Mouse (Mus musculus) limb, embryonic 15.5 days (tissue): Measurements from ENCODE around the gene Pde10a. TPM values are rescaled to one million over a fixed set of nuclear protein-coding genes. Genes with fewer than 3 reads are reported as not detected.
"Not testable (repeated sequence)": the region's sequence is repeated elsewhere in the genome, so short reads cannot be mapped to it uniquely, and the experiment has no call there.

Experiments used
- ATAC-seq: fragments of 200-750 bp; cut with Nextera tagmentation; 2 replicates; pipeline ENCODE4 v1.8.0; 2017; ENCODE audit warnings: low read depth, moderate TSS enrichment; ENCODE audit not compliant: insufficient number of reproducible peaks, low FRiP score, low TSS enrichment
- H3K27ac ChIP-seq: fragments of 300-500 bp; sonication (generic); 2 replicates; pipeline ENCODE4 v1.5.1; 2015; ENCODE audit warnings: moderate library complexity, mild to moderate bottlenecking, inconsistent platforms
- H3K27me3 ChIP-seq: fragments of 300-500 bp; sonication (generic); 2 replicates; pipeline ENCODE4 v1.6.1; 2015; ENCODE audit warnings: inconsistent platforms
- H3K36me3 ChIP-seq: fragments of 300-500 bp; sonication (generic); 2 replicates; pipeline ENCODE4 v1.6.1; 2015; ENCODE audit warnings: inconsistent platforms
- H3K4me1 ChIP-seq: fragments of 300-500 bp; sonication (generic); 2 replicates; pipeline ENCODE4 v1.6.1; 2015; ENCODE audit warnings: inconsistent platforms
- H3K4me2 ChIP-seq: fragments of 300-500 bp; sonication (generic); 2 replicates; pipeline ENCODE4 v1.6.1; 2015; ENCODE audit warnings: mild to moderate bottlenecking, inconsistent platforms
- H3K4me3 ChIP-seq: fragments of 300-500 bp; sonication (generic); 2 replicates; pipeline ENCODE4 v1.5.1; 2015; ENCODE audit warnings: mild to moderate bottlenecking, inconsistent platforms
- H3K9ac ChIP-seq: fragments of 300-500 bp; sonication (generic); 2 replicates; pipeline ENCODE4 v1.6.1; 2015; ENCODE audit warnings: inconsistent platforms
- H3K9me3 ChIP-seq: fragments of 300-500 bp; sonication (generic); 2 replicates; pipeline ENCODE4 v1.6.1; 2016; ENCODE audit warnings: inconsistent platforms
- WGBS: fragments of 180-500 bp; shearing (Covaris S2); methylation state at CpG from one replicate; pipeline ENCODE4 v1.1.7; 2015; 5-methylcytosine and 5-hydroxymethylcytosine counted together
- polyA plus RNA-seq: library from polyadenylated mRNA; unstranded; fragments of >200 nt; fragmentation: Nextera tagmentation; extraction: Ambion mirVana; gene quantifications from 2 replicates; pipeline ENCODE4 v1.2.1, GENCODE M21; 2015

Pde10a gene
- polyA plus RNA-seq, 1 experiment from 2014 or later, result 3.1 TPM

DNA sequence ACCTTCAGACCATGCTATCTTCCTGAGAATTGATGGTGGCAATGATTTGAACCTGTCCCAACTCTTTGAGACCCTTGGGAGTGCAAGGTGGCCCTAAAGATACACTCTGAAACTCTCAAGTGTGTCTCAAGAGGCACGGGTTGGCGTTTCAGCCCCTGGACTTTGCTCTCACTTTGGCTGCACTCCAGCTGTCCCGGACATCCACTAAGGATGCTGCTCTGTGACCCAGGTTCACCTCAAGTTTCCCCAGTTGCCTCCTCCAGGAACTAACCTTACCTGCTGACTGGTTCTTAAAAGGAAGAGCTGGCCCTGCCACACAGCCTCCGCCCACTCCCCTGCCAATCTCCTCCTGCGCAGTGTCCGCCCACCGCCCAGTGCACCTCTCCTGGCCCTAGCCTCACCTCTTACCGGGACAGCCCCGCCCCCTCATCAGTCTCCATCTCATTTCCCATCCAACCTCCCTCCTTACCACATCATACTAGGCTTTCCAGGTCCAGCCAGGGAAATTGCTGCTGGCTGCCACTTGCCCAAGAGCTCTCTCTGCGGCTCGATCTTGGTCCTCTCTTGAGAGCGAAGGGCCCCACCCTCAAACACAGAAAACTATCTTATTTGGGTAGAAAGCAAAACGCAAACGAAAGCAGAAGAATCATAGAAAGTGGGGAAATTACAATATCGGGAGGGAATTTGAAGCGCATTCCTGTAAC is 133.7 kb downstream of the Pde10a start:
- ATAC-seq, result no peak
- Histone ChIP-seq H3K4me1 (no peaks in the 10 kb centered on the region), H3K36me3 (no peaks in the 10 kb centered on the region), H3K27me3 (no peaks in the 10 kb centered on the region), H3K4me3 (no peak overlapping the region), H3K4me2 (no peak overlapping the region), H3K27ac (no peak overlapping the region), H3K9me3 (no peaks in the 10 kb centered on the region), H3K9ac (no peak overlapping the region)
- 55% methylated on average over 16 of the region's 16 CpGs for WGBS

DNA sequence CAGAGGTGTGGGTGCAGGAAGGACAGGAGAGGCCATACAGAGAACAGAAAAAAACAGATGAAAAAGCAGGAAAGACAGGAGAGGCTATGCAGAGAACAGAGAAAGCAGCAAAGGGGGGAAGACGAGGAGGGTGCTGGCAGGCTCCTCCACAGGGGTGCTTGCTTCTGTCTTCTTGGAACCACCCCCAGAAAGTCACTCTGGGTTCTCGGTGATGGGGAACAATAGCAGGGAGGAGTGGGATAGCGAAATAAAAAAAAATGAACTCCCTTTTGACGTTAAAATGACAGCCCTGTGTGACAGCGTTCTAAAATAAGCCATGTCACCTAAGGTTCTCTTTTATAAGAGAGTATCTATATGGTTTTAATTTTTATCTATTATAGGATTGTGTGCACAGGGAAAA is 141.7 kb downstream of the Pde10a start:
- Histone ChIP-seq H3K4me3 (no peak overlapping the region), H3K27ac (no peak overlapping the region), H3K36me3 (no peaks in the 10 kb centered on the region), H3K4me1 (no peaks in the 10 kb centered on the region), H3K9me3 (no peaks in the 10 kb centered on the region), H3K4me2 (no peak overlapping the region), H3K9ac (no peak overlapping the region), H3K27me3 (no peaks in the 10 kb centered on the region)
- no peak for ATAC-seq
- 68% methylated on average over 5 of the region's 5 CpGs for WGBS

GRCm38 (mm10) chr17:8674651-8675050 is 149.5 kb downstream of the Pde10a start:
- ATAC-seq, result no peak
- H3K36me3 ChIP-seq, result no peaks in the 10 kb centered on the region
- no peaks in the 10 kb centered on the region for H3K4me1 ChIP-seq
- no peaks in the 10 kb centered on the region for H3K27me3 ChIP-seq
- 80% methylated on average over 2 of the region's 2 CpGs for whole genome bisulfite sequencing
- H3K27ac ChIP-seq, result no peak overlapping the region
- H3K9me3 ChIP-seq, result no peaks in the 10 kb centered on the region
- no peak overlapping the region for H3K4me3 ChIP-seq
- H3K4me2 ChIP-seq, result no peak overlapping the region
- no peak overlapping the region for H3K9ac ChIP-seq

- no peak overlapping the region for H3K4me3 ChIP-seq
- H3K36me3 ChIP-seq, result no peaks in the 10 kb centered on the region
- no peak overlapping the region for H3K9ac ChIP-seq
- H3K4me1 ChIP-seq, result no peaks in the 10 kb centered on the region
- H3K27ac ChIP-seq, result no peak overlapping the region
- 69% methylated on average over 7 of the region's 7 CpGs for WGBS
- no peaks in the 10 kb centered on the region for H3K27me3 ChIP-seq
- no peaks in the 10 kb centered on the region for H3K9me3 ChIP-seq
- ATAC-seq, result no peak
- no peak overlapping the region for H3K4me2 ChIP-seq
These were observed 161.2 kb downstream of the Pde10a start for GRCm38 (mm10) chr17:8686356-8686755.

GRCm38 (mm10) chr17:8688096-8688495 is 162.9 kb downstream of the Pde10a start:
- Histone ChIP-seq H3K4me2 (no peak overlapping the region), H3K4me1 (no peaks in the 10 kb centered on the region), H3K27ac (no peak overlapping the region), H3K4me3 (no peak overlapping the region), H3K27me3 (no peaks in the 10 kb centered on the region), H3K36me3 (no peaks in the 10 kb centered on the region), H3K9ac (no peak overlapping the region), H3K9me3 (no peaks in the 10 kb centered on the region)
- no peak for ATAC-seq
- 58% methylated on average over 3 of the region's 3 CpGs for WGBS

GRCm38 (mm10) chr17:8698265-8698664 is 173.1 kb downstream of the Pde10a start:
- H3K4me1 ChIP-seq, result no peaks in the 10 kb centered on the region
- no peak overlapping the region for H3K4me3 ChIP-seq
- H3K27ac ChIP-seq, result no peak overlapping the region
- H3K27me3 ChIP-seq, result no peaks in the 10 kb centered on the region
- no peak for ATAC-seq
- no peak overlapping the region for H3K4me2 ChIP-seq
- no peaks in the 10 kb centered on the region for H3K36me3 ChIP-seq
- H3K9ac ChIP-seq, result no peak overlapping the region
- 60% methylated on average over 1 of the region's 1 CpGs for WGBS
- H3K9me3 ChIP-seq, result no peaks in the 10 kb centered on the region

DNA sequence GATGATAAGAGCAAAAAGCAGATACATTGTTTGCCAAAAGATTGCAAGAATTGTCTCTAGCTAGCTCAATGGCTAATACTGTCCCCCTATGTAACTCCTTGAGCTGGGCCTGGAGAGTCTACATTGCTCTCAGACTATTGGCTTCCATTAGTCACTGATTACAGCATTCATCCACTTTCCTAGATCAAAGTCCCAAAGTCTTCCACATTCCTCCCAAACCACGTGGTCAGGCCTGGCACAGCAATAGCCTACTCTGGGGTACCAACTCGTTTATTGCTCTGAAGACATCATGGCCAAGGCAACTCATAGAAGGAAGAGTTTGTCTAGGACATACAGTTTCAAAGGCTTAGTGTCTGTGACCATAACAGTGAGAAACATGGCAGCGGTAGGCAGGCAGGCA is 173.6 kb downstream of the Pde10a start:
- no peak overlapping the region for H3K4me2 ChIP-seq
- no peak for ATAC-seq
- no peak overlapping the region for H3K9ac ChIP-seq
- H3K27me3 ChIP-seq, result no peaks in the 10 kb centered on the region
- H3K4me1 ChIP-seq, result no peaks in the 10 kb centered on the region
- H3K9me3 ChIP-seq, result no peaks in the 10 kb centered on the region
- H3K4me3 ChIP-seq, result no peak overlapping the region
- no peaks in the 10 kb centered on the region for H3K36me3 ChIP-seq
- 81% methylated on average over 3 of the region's 3 CpGs for WGBS
- H3K27ac ChIP-seq, result no peak overlapping the region

DNA sequence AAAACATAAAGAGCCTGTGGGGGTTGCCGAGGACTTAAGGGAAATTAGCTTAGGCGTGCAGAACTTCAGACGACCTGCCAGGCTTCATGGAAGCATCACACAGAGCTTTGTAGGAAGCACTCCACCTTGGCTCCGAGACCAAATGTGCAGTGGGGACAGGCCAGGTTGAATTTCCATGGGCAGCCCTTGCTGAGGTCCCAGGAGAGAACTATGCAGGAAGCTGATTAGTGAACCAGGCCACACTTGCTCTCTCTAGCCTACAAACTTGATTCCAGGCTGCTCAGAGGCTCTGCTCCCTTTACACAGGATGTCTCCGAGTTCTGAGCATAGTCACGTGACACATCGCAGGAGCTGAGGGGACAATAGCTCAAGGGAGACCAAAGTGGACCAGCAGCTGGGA is 175.9 kb downstream of the Pde10a start:
- Histone ChIP-seq H3K9me3 (no peaks in the 10 kb centered on the region), H3K4me1 (no peaks in the 10 kb centered on the region), H3K27ac (no peak overlapping the region), H3K36me3 (no peaks in the 10 kb centered on the region), H3K9ac (no peak overlapping the region), H3K27me3 (no peaks in the 10 kb centered on the region), H3K4me2 (no peak overlapping the region), H3K4me3 (no peak overlapping the region)
- no peak for ATAC-seq
- 40% methylated on average over 7 of the region's 7 CpGs for WGBS

DNA sequence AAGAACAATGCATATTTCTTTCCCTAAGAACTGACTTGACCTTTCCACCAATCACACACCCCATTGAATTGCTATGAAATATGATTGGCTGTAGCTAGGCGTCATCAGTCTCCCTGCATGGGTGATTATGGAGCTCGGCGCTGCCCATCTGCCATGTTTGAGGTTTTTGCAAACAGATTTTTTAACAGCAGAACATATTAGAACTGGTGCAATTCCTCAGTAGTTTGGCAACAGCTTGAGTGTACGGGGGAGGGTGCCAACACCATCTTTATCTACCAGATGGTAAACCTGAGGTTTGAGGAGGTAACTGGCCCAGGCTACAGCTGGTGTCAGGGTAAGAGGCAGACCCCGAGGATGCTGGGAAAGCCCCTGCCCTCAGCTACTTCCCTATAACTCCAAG is 177.3 kb downstream of the Pde10a start:
- no peak for ATAC-seq
- no peak overlapping the region for H3K4me2 ChIP-seq
- no peak overlapping the region for H3K27ac ChIP-seq
- 88% methylated on average over 5 of the region's 5 CpGs for WGBS
- no peaks in the 10 kb centered on the region for H3K4me1 ChIP-seq
- H3K4me3 ChIP-seq, result no peak overlapping the region
- no peaks in the 10 kb centered on the region for H3K27me3 ChIP-seq
- no peaks in the 10 kb centered on the region for H3K9me3 ChIP-seq
- H3K9ac ChIP-seq, result no peak overlapping the region
- H3K36me3 ChIP-seq, result no peaks in the 10 kb centered on the region

DNA sequence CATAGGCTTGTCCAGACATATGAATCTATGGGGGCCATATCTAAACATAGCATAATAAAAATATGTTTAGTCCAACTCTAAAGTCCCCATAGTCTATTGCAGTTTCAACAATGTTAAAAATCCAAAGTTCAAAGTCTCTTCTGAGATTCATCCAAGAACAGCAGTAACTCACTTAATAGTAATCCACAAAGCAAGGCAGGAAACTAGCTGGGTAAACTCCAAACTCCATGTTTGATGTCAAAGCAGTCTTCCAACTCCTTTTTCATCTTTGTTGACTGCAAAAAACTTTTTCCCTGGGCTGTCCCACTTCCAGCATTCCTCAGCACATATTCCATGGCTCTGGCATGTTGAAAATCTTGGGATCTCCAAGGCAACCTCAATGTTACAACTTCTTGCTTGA is 182.8 kb downstream of the Pde10a start:
- no peaks in the 10 kb centered on the region for H3K9me3 ChIP-seq
- ATAC-seq, result no peak
- no peak overlapping the region for H3K4me2 ChIP-seq
- no peaks in the 10 kb centered on the region for H3K27me3 ChIP-seq
- no peaks in the 10 kb centered on the region for H3K36me3 ChIP-seq
- no peak overlapping the region for H3K27ac ChIP-seq
- no peak overlapping the region for H3K4me3 ChIP-seq
- no peak overlapping the region for H3K9ac ChIP-seq
- peaks cover 4% of the 10 kb centered on the region for H3K4me1 ChIP-seq

GRCm38 (mm10) chr17:8712734-8713133 is 187.6 kb downstream of the Pde10a start:
- not testable (repeated sequence) for H3K9ac ChIP-seq, H3K4me1 ChIP-seq, H3K27ac ChIP-seq, H3K4me2 ChIP-seq, ATAC-seq, H3K27me3 ChIP-seq, H3K9me3 ChIP-seq, H3K36me3 ChIP-seq, H3K4me3 ChIP-seq
- 93% methylated on average over 2 of the region's 2 CpGs for WGBS

GRCm38 (mm10) chr17:8720961-8721360 is 195.8 kb downstream of the Pde10a start:
- Histone ChIP-seq H3K9ac (no peak overlapping the region), H3K4me3 (no peak overlapping the region), H3K9me3 (no peaks in the 10 kb centered on the region), H3K36me3 (no peaks in the 10 kb centered on the region), H3K27ac (no peak overlapping the region), H3K27me3 (no peaks in the 10 kb centered on the region), H3K4me2 (no peak overlapping the region), H3K4me1 (no peaks in the 10 kb centered on the region)
- no peak for ATAC-seq
- WGBS, result 40% methylated on average over 10 of the region's 10 CpGs

GRCm38 (mm10) chr17:8724464-8724974 is 199.3 kb downstream of the Pde10a start:
- Histone ChIP-seq H3K4me1 (no peaks in the 10 kb centered on the region), H3K4me2 (no peak overlapping the region), H3K36me3 (no peaks in the 10 kb centered on the region), H3K4me3 (no peak overlapping the region), H3K9me3 (no peaks in the 10 kb centered on the region), H3K9ac (no peak overlapping the region), H3K27me3 (no peaks in the 10 kb centered on the region), H3K27ac (no peak overlapping the region)
- 66% methylated on average over 8 of the region's 8 CpGs for WGBS
- no peak for ATAC-seq
